Mouse (Mus musculus) small intestine, adult 2 months (tissue): Measurements from ENCODE around the gene H2al1b. TPM values are rescaled to one million over a fixed set of nuclear protein-coding genes. Genes with fewer than 3 reads are reported as not detected.
"Not testable (repeated sequence)": the region's sequence is repeated elsewhere in the genome, so short reads cannot be mapped to it uniquely, and the experiment has no call there.

ENCODE experiments used
- H3K27ac ChIP-seq: fragments of 200-500 bp; 2 replicates; pipeline ENCODE4 v1.5.1; 2012; ENCODE audit warnings: low read depth, low read length, control low read depth, inconsistent platforms; ENCODE audit not compliant: insufficient read depth
- H3K27me3 ChIP-seq: fragments of 200-500 bp; 2 replicates; pipeline ENCODE4 v1.6.1; 2012; ENCODE audit warnings: mild to moderate bottlenecking, moderate library complexity, low read length, inconsistent platforms; ENCODE audit not compliant: control insufficient read depth, insufficient read depth
- H3K36me3 ChIP-seq: fragments of 200-500 bp; 2 replicates; pipeline ENCODE4 v1.6.1; 2012; ENCODE audit warnings: mild to moderate bottlenecking, low read length, control low read depth, inconsistent platforms; ENCODE audit not compliant: control insufficient read depth, insufficient read depth
- H3K4me1 ChIP-seq: fragments of 200-500 bp; 2 replicates; pipeline ENCODE4 v1.6.1; 2012; ENCODE audit warnings: low read length, inconsistent platforms, mixed read lengths; ENCODE audit not compliant: control insufficient read depth, insufficient read depth, insufficient read length
- H3K4me3 ChIP-seq: fragments of 200-500 bp; 2 replicates; pipeline ENCODE4 v1.5.1; 2012; ENCODE audit warnings: low read depth, mild to moderate bottlenecking, control low read depth, inconsistent platforms, low read length, moderate library complexity
- CTCF ChIP-seq: fragments of 200-500 bp; IDR thresholded peaks from 2 replicates; pipeline ENCODE4 v1.5.1; 2012; ENCODE audit warnings: low read depth, mild to moderate bottlenecking, control low read depth, inconsistent platforms, low read length, moderate library complexity, mixed read lengths; ENCODE audit not compliant: insufficient replicate concordance, insufficient read length; ENCODE audit errors: extremely low read depth
- POLR2A ChIP-seq: fragments of 200-500 bp; IDR thresholded peaks from 2 replicates; pipeline ENCODE4 v1.6.1; 2012; ENCODE audit warnings: low read depth, mild to moderate bottlenecking, control low read depth, inconsistent platforms, low read length, moderate library complexity
- WGBS: fragments of 180-500 bp; shearing (Covaris S2); methylation state at CpG from one replicate; pipeline ENCODE4 v1.1.7; 2018; 5-methylcytosine and 5-hydroxymethylcytosine counted together
- polyA plus RNA-seq: library from polyadenylated mRNA; depleted of rRNA; stranded (reverse); fragments of >200 nt; gene quantifications from 2 replicates; pipeline ENCODE4 v1.2.3, GENCODE M21; 2012; rRNA removed

Gene H2al1b
- polyA plus RNA-seq, 1 experiment, result not detected

DNA sequence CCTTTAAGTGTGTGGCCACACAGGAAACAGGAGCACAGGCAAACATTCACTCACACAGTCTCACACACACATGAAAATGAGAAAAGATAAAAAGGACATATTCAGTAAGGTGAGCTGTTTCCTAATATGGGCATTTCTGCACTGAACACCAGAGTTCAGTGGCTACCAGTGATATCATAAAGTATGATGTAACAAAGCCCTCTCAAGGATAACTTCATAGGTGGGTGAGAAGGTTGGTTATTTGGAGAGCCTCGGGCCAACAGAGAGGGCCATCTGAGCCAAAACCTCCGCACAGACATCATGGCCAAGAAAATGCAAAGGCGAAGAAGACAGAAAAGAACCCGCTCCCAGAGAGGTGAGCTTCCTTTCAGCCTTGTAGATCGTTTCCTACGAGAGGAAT is 19.0 kb downstream of the H2al1b start, which contains the start of gene H2al1h:
Gene H2al1h (plus strand): TSS at position 301 of the 400 bp plus-strand sequence.
- H3K27ac ChIP-seq, H3K27me3 ChIP-seq: not testable (repeated sequence)

DNA sequence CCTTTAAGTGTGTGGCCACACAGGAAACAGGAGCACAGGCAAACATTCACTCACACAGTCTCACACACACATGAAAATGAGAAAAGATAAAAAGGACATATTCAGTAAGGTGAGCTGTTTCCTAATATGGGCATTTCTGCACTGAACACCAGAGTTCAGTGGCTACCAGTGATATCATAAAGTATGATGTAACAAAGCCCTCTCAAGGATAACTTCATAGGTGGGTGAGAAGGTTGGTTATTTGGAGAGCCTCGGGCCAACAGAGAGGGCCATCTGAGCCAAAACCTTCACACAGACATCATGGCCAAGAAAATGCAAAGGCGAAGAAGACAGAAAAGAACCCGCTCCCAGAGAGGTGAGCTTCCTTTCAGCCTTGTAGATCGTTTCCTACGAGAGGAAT is 22.1 kb downstream of the H2al1b start, which contains the start of gene H2al1i:
Gene H2al1i (plus strand): TSS at position 301 of the 400 bp plus-strand sequence.
- WGBS, result no CpG with 5 or more reads among the region's 5 CpGs
- not testable (repeated sequence) for H3K4me1 ChIP-seq

More for the DNA sequence above, 19.0 kb downstream of the H2al1b start, which contains the start of gene H2al1h:
- H3K4me3 ChIP-seq, H3K36me3 ChIP-seq, H3K4me1 ChIP-seq: not testable (repeated sequence)
- no CpG with 5 or more reads among the region's 6 CpGs for WGBS

DNA sequence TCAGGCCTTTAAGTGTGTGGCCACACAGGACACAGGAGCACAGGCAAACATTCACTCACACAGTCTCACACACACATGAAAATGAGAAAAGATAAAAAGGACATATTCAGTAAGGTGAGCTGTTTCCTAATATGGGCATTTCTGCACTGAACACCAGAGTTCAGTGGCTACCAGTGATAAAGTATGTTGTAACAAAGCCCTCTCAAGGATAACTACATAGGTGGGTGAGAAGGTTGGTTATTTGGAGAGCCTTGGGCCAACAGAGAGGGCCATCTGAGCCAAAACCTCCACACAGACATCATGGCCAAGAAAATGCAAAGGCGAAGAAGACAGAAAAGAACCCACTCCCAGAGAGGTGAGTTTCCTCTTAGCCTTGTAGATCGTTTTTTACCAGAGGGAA is 25.3 kb downstream of the H2al1b start, which contains the start of gene H2al1j:
Gene H2al1j (plus strand): TSS at position 301 of the 400 bp plus-strand sequence.
- not testable (repeated sequence) for H3K4me1 ChIP-seq, H3K27me3 ChIP-seq, H3K27ac ChIP-seq, H3K36me3 ChIP-seq, H3K4me3 ChIP-seq
- WGBS, result 94% methylated on average over 2 of the region's 2 CpGs

More for the DNA sequence above, 22.1 kb downstream of the H2al1b start, which contains the start of gene H2al1i:
- not testable (repeated sequence) for H3K27ac ChIP-seq, H3K4me3 ChIP-seq, H3K36me3 ChIP-seq, H3K27me3 ChIP-seq

DNA sequence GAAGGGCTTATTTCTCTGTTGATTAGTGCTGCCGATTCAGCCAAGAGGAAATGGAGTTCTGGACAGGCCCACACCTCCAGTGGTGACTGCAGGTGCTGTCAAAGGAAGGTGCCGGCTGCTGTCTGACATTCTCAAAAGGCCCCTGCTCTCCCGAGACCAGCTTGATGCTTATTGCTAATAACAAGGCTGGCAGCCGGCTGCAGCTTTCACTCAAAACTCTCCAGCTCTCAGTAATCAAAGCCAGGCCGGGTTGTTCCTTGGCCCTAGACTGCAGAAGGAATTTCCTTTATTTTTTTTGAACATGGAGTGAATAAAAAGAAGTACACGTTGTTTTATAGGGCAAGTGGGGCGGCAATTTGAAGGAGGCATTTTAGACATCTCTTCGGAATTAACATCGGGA is 43.5 kb downstream of the H2al1b start:
- Histone ChIP-seq H3K4me3 (no peak overlapping the region), H3K27ac (no peak overlapping the region), H3K36me3 (no peaks in the 10 kb centered on the region), H3K27me3 (no peaks in the 10 kb centered on the region), H3K4me1 (no peaks in the 10 kb centered on the region)
- TF ChIP-seq POLR2A (no peak), CTCF (no peak)
- WGBS, result 73% methylated on average over 9 of the region's 9 CpGs

DNA sequence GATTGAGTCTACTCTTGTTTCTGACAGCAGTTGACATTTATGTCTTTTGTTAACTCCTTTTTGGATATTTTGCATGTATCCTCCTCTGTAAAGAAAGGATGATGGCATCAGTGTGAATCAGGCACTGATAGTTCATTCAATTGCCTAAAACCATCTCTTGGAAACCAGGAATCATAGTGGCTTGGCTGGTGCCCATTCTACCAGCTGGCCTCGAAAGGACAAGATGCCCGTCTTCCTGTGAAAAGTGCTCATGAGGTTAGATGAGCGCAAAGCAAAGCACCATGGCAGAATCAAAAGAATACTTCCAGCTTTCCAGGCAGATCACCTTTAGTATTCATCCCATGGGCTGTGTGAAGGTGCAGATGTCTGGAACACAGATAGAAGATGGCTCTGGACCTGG is 44.5 kb downstream of the H2al1b start:
- WGBS, result 91% methylated on average over 3 of the region's 3 CpGs
- no peak overlapping the region for H3K4me3 ChIP-seq
- H3K36me3 ChIP-seq, result no peaks in the 10 kb centered on the region
- H3K27me3 ChIP-seq, result no peaks in the 10 kb centered on the region
- TF ChIP-seq POLR2A (no peak), CTCF (no peak)
- H3K4me1 ChIP-seq, result no peaks in the 10 kb centered on the region
- no peak overlapping the region for H3K27ac ChIP-seq

Other genes starting within 250 kb of the H2al1b start
- gene H2al1a, start 3.2 kb upstream of the H2al1b start, polyA plus RNA-seq, result not detected in 2 replicates
- not detected in 2 replicates for gene H2al1c, start 3.2 kb downstream of the H2al1b start, polyA plus RNA-seq
- not detected in 2 replicates for gene H2al1d, start 6.4 kb downstream of the H2al1b start, polyA plus RNA-seq
- not detected in 2 replicates for gene H2al1e, start 9.5 kb downstream of the H2al1b start, polyA plus RNA-seq
- not detected in 2 replicates for gene H2al1f, start 12.7 kb downstream of the H2al1b start, polyA plus RNA-seq
- not detected in 2 replicates for gene H2al1g, start 15.8 kb downstream of the H2al1b start, polyA plus RNA-seq
- gene H2al1h, start 19.1 kb downstream of the H2al1b start, polyA plus RNA-seq, result not detected in 2 replicates
- not detected in 2 replicates for gene H2al1i, start 22.2 kb downstream of the H2al1b start, polyA plus RNA-seq
- not detected in 2 replicates for gene H2al1j, start 25.4 kb downstream of the H2al1b start, polyA plus RNA-seq